ENCODE assay signal across 8 mouse cellular contexts in genomic region chr1:191326233-191326882, GRCm38 (mm10). TPM values are rescaled to one million over a fixed set of nuclear protein-coding genes. Genes with fewer than 3 reads are reported as not detected.
DNase-seq lines count a peak whose midpoint lies in the region; ATAC-seq and TF ChIP-seq lines count a peak whose summit lies in the region.

No protein-coding gene starts in this region.

- no peaks in the 10 kb centered on the region for H3K4me1 ChIP-seq in embryonic fibroblast, embryonic 13.5 days (ENCODE audit: control insufficient read depth, insufficient read depth, low read length)
- peaks cover 19% of the 10 kb centered on the region for H3K4me1 ChIP-seq in hindbrain, embryonic 16.5 days (ENCODE audit: control insufficient read depth, insufficient read depth, low read depth, low read length)
- H3K4me1 ChIP-seq in liver, embryonic 14.5 days (replicated peaks; ENCODE audit: control insufficient read depth in 2 of 2, insufficient read depth in 2 of 2, low read length in 1 of 2) = peaks cover 21 to 30% of the 10 kb centered on the region in 2 experiments

- no peaks in the 10 kb centered on the region; the same call in 1 of the 2 replicates for H3K36me3 ChIP-seq in hindbrain, embryonic 16.5 days (ENCODE audit: control insufficient read depth, insufficient read depth, low read length)
- H3K36me3 ChIP-seq in liver, embryonic 14.5 days (replicated peaks; ENCODE audit: control insufficient read depth, insufficient read depth, low read depth) = no peaks in the 10 kb centered on the region

- peak; percentile 65 for ATAC-seq in hindbrain, embryonic 16.5 days
- peak; percentile 65 for ATAC-seq in liver, embryonic 14.5 days (ENCODE audit: insufficient read depth)

- no peak for TF ChIP-seq EP300 in liver, embryonic 14.5 days (IDR thresholded peaks at IDR 0.05; ENCODE audit: low read depth)

- H3K4me3 ChIP-seq in embryonic fibroblast, embryonic 13.5 days (ENCODE audit: insufficient read depth, low read length) = peak overlapping the region; percentile 57
- H3K4me3 ChIP-seq in hindbrain, embryonic 16.5 days (ENCODE audit: low read length) = peak overlapping the region; percentile 88
- H3K4me3 ChIP-seq in liver, embryonic 14.5 days (ENCODE audit: insufficient read depth in 1 of 2, low read depth in 2 of 2, low read length in 2 of 2) = peak overlapping the region; percentile 77 to 89

- TF ChIP-seq POLR2A in embryonic fibroblast, embryonic 13.5 days (IDR thresholded peaks at IDR 0.05; ENCODE audit: low read depth, low read length) = no peak

- no peaks in the 10 kb centered on the region for H3K27me3 ChIP-seq in hindbrain, embryonic 16.5 days (replicated peaks; ENCODE audit: control insufficient read depth, insufficient read depth, low read length)
- no peaks in the 10 kb centered on the region for H3K27me3 ChIP-seq in liver, embryonic 14.5 days (ENCODE audit: control insufficient read depth, insufficient read depth, low read length)

- H3K9ac ChIP-seq in hindbrain, embryonic 16.5 days (ENCODE audit: low read depth, low read length) = peak overlapping the region; percentile 95
- H3K9ac ChIP-seq in liver, embryonic 14.5 days (replicated peaks) = peak overlapping the region; percentile 93

- no peak overlapping the region for H3K27ac ChIP-seq in embryonic fibroblast, embryonic 13.5 days (ENCODE audit: insufficient read depth, low read length)
- H3K27ac ChIP-seq in hindbrain, embryonic 16.5 days (ENCODE audit: low read depth, low read length) = peak overlapping the region; percentile 88
- peak overlapping the region; percentile 62 for H3K27ac ChIP-seq in liver, embryonic 14.5 days

- H3K4me2 ChIP-seq in hindbrain, embryonic 16.5 days (ENCODE audit: low read length) = peak overlapping the region; percentile 79
- H3K4me2 ChIP-seq in liver, embryonic 14.5 days (ENCODE audit: low read depth) = peak overlapping the region; percentile 99

- peak; percentile 58 for DNase-seq in retina, embryonic 14.5 days (ENCODE audit: low spot score)
- no peak for DNase-seq in retina, postnatal 1 day
- DNase-seq in adrenal gland, postnatal 25 days = peak; percentile 50
- peak in 2 of 3 experiments; percentile 35 to 40 for DNase-seq in liver, embryonic 14.5 days (ENCODE audit: low read depth in 3 of 3, low spot score in 3 of 3)
- DNase-seq in neural tube, embryonic 10.5 days (ENCODE audit: extremely low spot score, low spot score) = peak; percentile 74
- DNase-seq in yolk sac, embryonic 10.5 days (ENCODE audit: low spot score) = peak; percentile 47

- 1% methylated on average over 33 of the region's 35 CpGs for WGBS in hindbrain, embryonic 16.5 days
- under 1% methylated on average over 35 of the region's 35 CpGs for WGBS in liver, embryonic 14.5 days (ENCODE audit: insufficient replicate concordance)

- no peaks in the 10 kb centered on the region for H3K9me3 ChIP-seq in hindbrain, embryonic 16.5 days (ENCODE audit: control insufficient read depth, low read length)
- no peaks in the 10 kb centered on the region for H3K9me3 ChIP-seq in liver, embryonic 14.5 days (ENCODE audit: control insufficient read depth, low read length)

- TF ChIP-seq CTCF in embryonic fibroblast, embryonic 13.5 days (IDR thresholded peaks at IDR 0.05; ENCODE audit: borderline replicate concordance, insufficient read depth, low read length) = no peak
- TF ChIP-seq CTCF in liver, embryonic 14.5 days (IDR thresholded peaks at IDR 0.05; ENCODE audit: low read depth) = no peak

RNA-seq across cellular contexts. Expression of gene Tmem206, which starts 0.6 kb away (rescaled TPM):
- total RNA-seq in adrenal gland, postnatal 25 days (2021) = 7.4 and 7.7 TPM in 2 replicates
- 10.1 and 12.0 TPM in 2 replicates for polyA plus RNA-seq in embryonic fibroblast, embryonic 13.5 days (2011; ENCODE audit: insufficient read length, low read depth, missing spikeins)
- polyA plus RNA-seq in hindbrain, embryonic 16.5 days (2015; fragmentation: Nextera tagmentation; extraction: Ambion mirVana) = 33.1 and 35.1 TPM in 2 replicates
- 3.7 and 4.1 TPM in 2 replicates for polyA plus RNA-seq in liver, embryonic 14.5 days (2012; rRNA removed)
- 6.3 and 7.6 TPM in 2 replicates for polyA plus RNA-seq in liver, embryonic 14.5 days (2014; fragmentation: Nextera tagmentation; extraction: Ambion mirVana)

RNA-seq across cellular contexts. Expression of gene Nenf, which starts 8.4 kb away (rescaled TPM):
- total RNA-seq in adrenal gland, postnatal 25 days (2021) = 104 and 112 TPM in 2 replicates
- polyA plus RNA-seq in embryonic fibroblast, embryonic 13.5 days (2011; ENCODE audit: insufficient read length, low read depth, missing spikeins) = 63.1 and 67.2 TPM in 2 replicates
- 141 and 149 TPM in 2 replicates for polyA plus RNA-seq in hindbrain, embryonic 16.5 days (2015; fragmentation: Nextera tagmentation; extraction: Ambion mirVana)
- 26.5 and 29.4 TPM in 2 replicates for polyA plus RNA-seq in liver, embryonic 14.5 days (2012; rRNA removed)
- polyA plus RNA-seq in liver, embryonic 14.5 days (2014; fragmentation: Nextera tagmentation; extraction: Ambion mirVana) = 34.9 and 35.3 TPM in 2 replicates
